Mouse (Mus musculus) adrenal gland, adult 8-10 months (tissue): Measurements from ENCODE around the gene Nek6. TPM values are rescaled to one million over a fixed set of nuclear protein-coding genes. Genes with fewer than 3 reads are reported as not detected.

Experiments
- DNase-seq: peaks from one replicate; pipeline ENCODE4 v3.0.0; 2022
- total RNA-seq, 4 experiments: library from RNA; stranded (reverse); gene quantifications; 2 replicates each; pipeline ENCODE4 v1.2.4; 2022

Nek6 gene
- 10 to 100 TPM in 3 of 4 experiments, 1 to 10 TPM in 1; 9.3 to 27.3 (median 18.6) TPM for total RNA-seq

- no peak for DNase-seq
Measured at GRCm38 (mm10) chr2:38511487-38512307, at the start of gene Nek6. Nek6 (plus strand) TSS chr2:38511643.

GRCm38 (mm10) chr2:38462323-38462722, 49.1 kb upstream of the Nek6 start:
- DNase-seq = no peak

GRCm38 (mm10) chr2:38468845-38469244, 42.6 kb upstream of the Nek6 start:
- no peak for DNase-seq

GRCm38 (mm10) chr2:38471745-38472144, 39.7 kb upstream of the Nek6 start:
- DNase-seq = peak; percentile 60

- DNase-seq = no peak
Measured at GRCm38 (mm10) chr2:38472829-38473228, 38.6 kb upstream of the Nek6 start.

- no peak for DNase-seq
Measured at GRCm38 (mm10) chr2:38476871-38477496, 34.5 kb upstream of the Nek6 start.

GRCm38 (mm10) chr2:38477497-38477873, 34.0 kb upstream of the Nek6 start:
- DNase-seq = no peak

GRCm38 (mm10) chr2:38478683-38479082, 32.8 kb upstream of the Nek6 start:
- DNase-seq = no peak

- DNase-seq = no peak
Measured at GRCm38 (mm10) chr2:38479541-38479940, 31.9 kb upstream of the Nek6 start.

GRCm38 (mm10) chr2:38481166-38481778, 30.2 kb upstream of the Nek6 start:
- DNase-seq = no peak

- no peak for DNase-seq
Measured at GRCm38 (mm10) chr2:38482122-38482521, 29.3 kb upstream of the Nek6 start.

GRCm38 (mm10) chr2:38483058-38483704, 28.3 kb upstream of the Nek6 start:
- DNase-seq = no peak

- DNase-seq = no peak
Measured at GRCm38 (mm10) chr2:38484556-38484955, 26.9 kb upstream of the Nek6 start.

- no peak for DNase-seq
Measured at GRCm38 (mm10) chr2:38485409-38485808, 26.0 kb upstream of the Nek6 start.

GRCm38 (mm10) chr2:38485957-38486931, 25.2 kb upstream of the Nek6 start:
- peak; percentile 84 for DNase-seq

- no peak for DNase-seq
Measured at GRCm38 (mm10) chr2:38497594-38497993, 13.8 kb upstream of the Nek6 start.

- no peak for DNase-seq
Measured at GRCm38 (mm10) chr2:38501606-38502005, 9.8 kb upstream of the Nek6 start.

GRCm38 (mm10) chr2:38502123-38502522, 9.3 kb upstream of the Nek6 start:
- no peak for DNase-seq

- no peak for DNase-seq
Measured at GRCm38 (mm10) chr2:38502747-38503146, 8.7 kb upstream of the Nek6 start.

- DNase-seq = no peak
Measured at GRCm38 (mm10) chr2:38504311-38504710, 7.1 kb upstream of the Nek6 start.

- no peak for DNase-seq
Measured at GRCm38 (mm10) chr2:38507181-38507580, 4.3 kb upstream of the Nek6 start.
